Mouse (Mus musculus) hematopoietic stem cell, adult 5-6 weeks (primary cell): ENCODE measurements around the gene Grin1. TPM values are rescaled to one million over a fixed set of nuclear protein-coding genes. Genes with fewer than 3 reads are reported as not detected.
"Not testable (repeated sequence)": the region's sequence is repeated elsewhere in the genome, so short reads cannot be mapped to it uniquely, and the experiment has no call there.

Experiments used
- ATAC-seq, 2 experiments: fragments of 125-278 bp in 1 of 2; replicated peaks in 1 of 2; 2 replicates each; pipeline ENCODE4 v1.8.0; 2016 to 2017; ENCODE audit warnings: inconsistent platforms in 2 of 2, mild to moderate bottlenecking in 2 of 2, moderate number of reproducible peaks in 2 of 2, low read depth in 1 of 2, moderate TSS enrichment in 1 of 2; ENCODE audit not compliant: low FRiP score in 2 of 2, poor library complexity in 2 of 2, severe bottlenecking in 2 of 2, insufficient read depth in 1 of 2, low TSS enrichment in 1 of 2
- total RNA-seq: library from RNA; stranded (forward); fragments of 172-1452, 232-1000 nt; gene quantifications from 2 replicates; pipeline ENCODE4 v1.2.3, GENCODE M21; 2017

The Grin1 gene
- total RNA-seq, 1 experiment from 2014 or later, result not detected

- ATAC-seq, result no peak
These were observed 52.3 kb downstream of the Grin1 start for GRCm38 (mm10) chr2:25266720-25267119.

GRCm38 (mm10) chr2:25265897-25266656 is 52.9 kb downstream of the Grin1 start:
- peak; percentile 23 to 25; a peak in 2 of 4 replicates for ATAC-seq

GRCm38 (mm10) chr2:25264851-25265250 is 54.1 kb downstream of the Grin1 start:
- ATAC-seq, result no peak

- no peak for ATAC-seq
These were observed 54.7 kb downstream of the Grin1 start for GRCm38 (mm10) chr2:25264286-25264660.

GRCm38 (mm10) chr2:25263623-25264285 is 55.2 kb downstream of the Grin1 start:
- no peak for ATAC-seq

GRCm38 (mm10) chr2:25262795-25263622 is 56.0 kb downstream of the Grin1 start:
- peak in 1 of 2 experiments; percentile 36; a peak in 2 of 4 replicates for ATAC-seq

GRCm38 (mm10) chr2:25262291-25262767 is 56.7 kb downstream of the Grin1 start, which contains the start of gene Tprn:
Tprn (plus strand) TSS chr2:25262618.
- ATAC-seq, result peak; percentile 98

- no peak for ATAC-seq
These were observed 57.1 kb downstream of the Grin1 start for GRCm38 (mm10) chr2:25261870-25262269.

- no peak for ATAC-seq
These were observed 60.1 kb downstream of the Grin1 start for GRCm38 (mm10) chr2:25258887-25259286.

- not testable (repeated sequence) for ATAC-seq
These were observed 61.7 kb downstream of the Grin1 start for GRCm38 (mm10) chr2:25257250-25257649.

- ATAC-seq, result 0 out of 4 replicates have a peak, but pooled peaks of 1 of the 2 experiments have one; percentile 35
These were observed 62.4 kb downstream of the Grin1 start for GRCm38 (mm10) chr2:25256443-25257109.

GRCm38 (mm10) chr2:25255284-25255779 is 63.7 kb downstream of the Grin1 start, which contains the start of gene Tmem203:
Tmem203 (plus strand) TSS chr2:25255439.
- ATAC-seq, result peak; percentile 77 to 93

- ATAC-seq, result no peak
These were observed 66.7 kb downstream of the Grin1 start for GRCm38 (mm10) chr2:25252331-25252730.

- no peak for ATAC-seq
These were observed 72.6 kb downstream of the Grin1 start, which contains the start of gene AL732309.1 for GRCm38 (mm10) chr2:25246183-25247072. AL732309.1 (minus strand) TSS chr2:25246863.

- ATAC-seq, result no peak
These were observed 74.8 kb downstream of the Grin1 start for GRCm38 (mm10) chr2:25244144-25244543.

- no peak for ATAC-seq
These were observed 75.6 kb downstream of the Grin1 start for GRCm38 (mm10) chr2:25243342-25243741.
